Mouse (Mus musculus) brown adipose tissue, adult 24 weeks (tissue): ENCODE data around the gene Fam83e. TPM values are rescaled to one million over a fixed set of nuclear protein-coding genes. Genes with fewer than 3 reads are reported as not detected.

ENCODE experiments used
- H3K27ac ChIP-seq: fragments of 200-500 bp; replicated peaks from 2 replicates; pipeline ENCODE4 v1.5.1; 2012; ENCODE audit warnings: low read depth, mild to moderate bottlenecking, low read length
- H3K4me1 ChIP-seq: fragments of 200-500 bp; 2 replicates; pipeline ENCODE4 v1.6.1; 2012; ENCODE audit warnings: low read length, mixed read lengths; ENCODE audit not compliant: control insufficient read depth, insufficient read depth, insufficient read length
- H3K4me3 ChIP-seq: fragments of 200-500 bp; 2 replicates; pipeline ENCODE4 v1.5.1; 2012; ENCODE audit warnings: low read depth, mild to moderate bottlenecking, low read length, moderate library complexity; ENCODE audit not compliant: insufficient read depth
- polyA plus RNA-seq: library from polyadenylated mRNA; stranded (reverse); fragments of >200 nt; gene quantifications from 2 replicates; pipeline ENCODE4 v1.2.4, GENCODE M21; 2012; ENCODE audit not compliant: missing spikeins, insufficient read depth, insufficient read length

Fam83e gene
- polyA plus RNA-seq, 1 experiment: not detected

- Histone ChIP-seq H3K27ac (no peak overlapping the region), H3K4me1 (no peaks in the 10 kb centered on the region), H3K4me3 (no peak overlapping the region)
Observed at GRCm38 (mm10) chr7:45695098-45695497, 25.9 kb upstream of the Fam83e start.

- H3K4me1 ChIP-seq: no peaks in the 10 kb centered on the region
- no peak overlapping the region for H3K4me3 ChIP-seq
- H3K27ac ChIP-seq: no peak overlapping the region
Observed at GRCm38 (mm10) chr7:45697894-45698293, 23.1 kb upstream of the Fam83e start.

GRCm38 (mm10) chr7:45699523-45700141, 21.4 kb upstream of the Fam83e start, which contains the start of gene Car11:
Gene Car11 (plus strand): TSS chr7:45699843.
- no peak within 1 kb of the TSS for H3K27ac ChIP-seq
- H3K4me1 ChIP-seq: 0 out of 2 replicates have a peak, but pooled peaks cover 2% of the 10 kb centered on the region
- H3K4me3 ChIP-seq: peak within 1 kb of the TSS; percentile 44

GRCm38 (mm10) chr7:45700301-45701015, 20.6 kb upstream of the Fam83e start:
- H3K27ac ChIP-seq: no peak overlapping the region
- H3K4me1 ChIP-seq: 0 out of 2 replicates have a peak, but pooled peaks cover 2% of the 10 kb centered on the region
- peak overlapping the region; percentile 44 for H3K4me3 ChIP-seq

GRCm38 (mm10) chr7:45701072-45701471, 19.9 kb upstream of the Fam83e start:
- Histone ChIP-seq H3K4me1 (0 out of 2 replicates have a peak, but pooled peaks cover 2% of the 10 kb centered on the region), H3K27ac (peak overlapping the region; percentile 24; the same call in 1 of the 2 replicates), H3K4me3 (peak overlapping the region; percentile 44)

- Histone ChIP-seq H3K4me1 (0 out of 2 replicates have a peak, but pooled peaks cover 2% of the 10 kb centered on the region), H3K27ac (no peak overlapping the region), H3K4me3 (peak overlapping the region; percentile 44; the same call in 1 of the 2 replicates)
Observed at GRCm38 (mm10) chr7:45701607-45702006, 19.4 kb upstream of the Fam83e start.

GRCm38 (mm10) chr7:45702316-45702715, 18.7 kb upstream of the Fam83e start:
- no peak overlapping the region for H3K4me3 ChIP-seq
- no peak overlapping the region for H3K27ac ChIP-seq
- H3K4me1 ChIP-seq: 0 out of 2 replicates have a peak, but pooled peaks cover 2% of the 10 kb centered on the region

GRCm38 (mm10) chr7:45702809-45703520, 18.0 kb upstream of the Fam83e start:
- Histone ChIP-seq H3K4me1 (0 out of 2 replicates have a peak, but pooled peaks cover 2% of the 10 kb centered on the region), H3K27ac (no peak overlapping the region), H3K4me3 (no peak overlapping the region)

GRCm38 (mm10) chr7:45703521-45704033, 17.4 kb upstream of the Fam83e start:
- Histone ChIP-seq H3K4me3 (peak overlapping the region; percentile 57; the same call in 1 of the 2 replicates), H3K4me1 (0 out of 2 replicates have a peak, but pooled peaks cover 8% of the 10 kb centered on the region), H3K27ac (peak overlapping the region; percentile 84)

- Histone ChIP-seq H3K4me1 (0 out of 2 replicates have a peak, but pooled peaks cover 10% of the 10 kb centered on the region), H3K27ac (peak overlapping the region; percentile 84), H3K4me3 (peak overlapping the region; percentile 57)
Observed at GRCm38 (mm10) chr7:45704046-45704559, 16.9 kb upstream of the Fam83e start.

- peak within 1 kb of the TSS; percentile 90 for H3K4me3 ChIP-seq
- peak within 1 kb of the TSS; percentile 87 for H3K27ac ChIP-seq
- 0 out of 2 replicates have a peak, but pooled peaks cover 10% of the 10 kb centered on the region for H3K4me1 ChIP-seq
Observed at GRCm38 (mm10) chr7:45704730-45705442, 16.1 kb upstream of the Fam83e start, which contains the start of gene Dbp. Gene Dbp (plus strand): TSS chr7:45705088.

GRCm38 (mm10) chr7:45705443-45705864, 15.6 kb upstream of the Fam83e start:
- 0 out of 2 replicates have a peak, but pooled peaks cover 10% of the 10 kb centered on the region for H3K4me1 ChIP-seq
- H3K4me3 ChIP-seq: peak overlapping the region; percentile 90
- H3K27ac ChIP-seq: peak overlapping the region; percentile 87

- H3K4me1 ChIP-seq: 0 out of 2 replicates have a peak, but pooled peaks cover 10% of the 10 kb centered on the region
- H3K27ac ChIP-seq: peak overlapping the region; percentile 97
- peak overlapping the region; percentile 90 for H3K4me3 ChIP-seq
Observed at GRCm38 (mm10) chr7:45705873-45706281, 15.1 kb upstream of the Fam83e start.

GRCm38 (mm10) chr7:45706721-45707241, 14.2 kb upstream of the Fam83e start:
- 0 out of 2 replicates have a peak, but pooled peaks cover 10% of the 10 kb centered on the region for H3K4me1 ChIP-seq
- H3K27ac ChIP-seq: peak overlapping the region; percentile 97
- H3K4me3 ChIP-seq: peak overlapping the region; percentile 90
